ENCODE assay signal across 8 mouse cellular contexts in genomic region chr3:37769268-37769756, GRCm38 (mm10). TPM values are rescaled to one million over a fixed set of nuclear protein-coding genes. Genes with fewer than 3 reads are reported as not detected.
A peak's percentile ranks its signal among the peaks of the same experiment; 100 is the strongest.
DNase-seq lines count a peak whose midpoint lies in the region; ATAC-seq lines count a peak whose summit lies in the region.

No protein-coding gene starts in this region.

- H3K4me1 ChIP-seq in embryonic facial prominence, embryonic 13.5 days = peaks cover 23% of the 10 kb centered on the region
- peaks cover 17% of the 10 kb centered on the region for H3K4me1 ChIP-seq in heart, embryonic 12.5 days (replicated peaks)
- peaks cover 38% of the 10 kb centered on the region for H3K4me1 ChIP-seq in limb, embryonic 10.5 days
- peaks cover 27% of the 10 kb centered on the region for H3K4me1 ChIP-seq in stomach, embryonic 15.5 days

- no peaks in the 10 kb centered on the region for H3K9me3 ChIP-seq in embryonic facial prominence, embryonic 13.5 days
- no peaks in the 10 kb centered on the region for H3K9me3 ChIP-seq in heart, embryonic 12.5 days (replicated peaks)
- H3K9me3 ChIP-seq in limb, embryonic 10.5 days (replicated peaks) = no peaks in the 10 kb centered on the region
- H3K9me3 ChIP-seq in stomach, embryonic 15.5 days = no peaks in the 10 kb centered on the region

- 15% methylated on average over 5 of the region's 5 CpGs for WGBS in embryonic facial prominence, embryonic 13.5 days
- 17% methylated on average over 5 of the region's 5 CpGs for WGBS in heart, embryonic 12.5 days
- WGBS in limb, embryonic 10.5 days = 50% methylated on average over 5 of the region's 5 CpGs
- WGBS in stomach, embryonic 15.5 days = 11% methylated on average over 5 of the region's 5 CpGs

- H3K4me3 ChIP-seq in embryonic facial prominence, embryonic 13.5 days = no peak overlapping the region
- H3K4me3 ChIP-seq in heart, embryonic 12.5 days = no peak overlapping the region
- no peak overlapping the region for H3K4me3 ChIP-seq in limb, embryonic 10.5 days
- no peak overlapping the region for H3K4me3 ChIP-seq in stomach, embryonic 15.5 days (replicated peaks)

- peak overlapping the region; percentile 5; the same call in 1 of the 2 replicates for H3K4me2 ChIP-seq in embryonic facial prominence, embryonic 13.5 days
- peak overlapping the region; percentile 13 for H3K4me2 ChIP-seq in heart, embryonic 12.5 days
- peak overlapping the region; percentile 3; the same call in 1 of the 2 replicates for H3K4me2 ChIP-seq in stomach, embryonic 15.5 days

- no peaks in the 10 kb centered on the region for H3K27me3 ChIP-seq in embryonic facial prominence, embryonic 13.5 days
- no peaks in the 10 kb centered on the region for H3K27me3 ChIP-seq in heart, embryonic 12.5 days (replicated peaks)
- no peaks in the 10 kb centered on the region for H3K27me3 ChIP-seq in limb, embryonic 10.5 days (ENCODE audit: low read depth, poor library complexity, severe bottlenecking)
- no peaks in the 10 kb centered on the region for H3K27me3 ChIP-seq in stomach, embryonic 15.5 days (replicated peaks)

- ATAC-seq in embryonic facial prominence, embryonic 13.5 days (ENCODE audit: insufficient number of reproducible peaks, insufficient read depth, low FRiP score, low TSS enrichment, low read depth) = no peak
- peak; percentile 82 for ATAC-seq in heart, embryonic 12.5 days (ENCODE audit: insufficient number of reproducible peaks, low FRiP score)
- ATAC-seq in megakaryocyte-erythroid progenitor cell, adult 5-6 weeks (replicated peaks; ENCODE audit: low FRiP score, low TSS enrichment, poor library complexity, severe bottlenecking) = peak; percentile 64
- ATAC-seq in stomach, embryonic 15.5 days (ENCODE audit: insufficient read depth, low FRiP score, low read depth) = peak; percentile 53; the same call in 1 of the 2 replicates

- DNase-seq in urinary bladder, postnatal 4 days (ENCODE audit: low spot score in 2 of 2) = peak; percentile 51 to 67
- DNase-seq in urinary bladder, postnatal 10 days (ENCODE audit: low spot score) = no peak
- DNase-seq in kidney, adult 9 months = peak; percentile 83
- no peak for DNase-seq in limb, embryonic 10.5 days (ENCODE audit: low spot score)

- no peak overlapping the region for H3K9ac ChIP-seq in embryonic facial prominence, embryonic 13.5 days
- no peak overlapping the region for H3K9ac ChIP-seq in heart, embryonic 12.5 days
- no peak overlapping the region for H3K9ac ChIP-seq in stomach, embryonic 15.5 days

- peak overlapping the region; percentile 57 for H3K27ac ChIP-seq in embryonic facial prominence, embryonic 13.5 days
- H3K27ac ChIP-seq in heart, embryonic 12.5 days (ENCODE audit: poor library complexity, severe bottlenecking) = peak overlapping the region; percentile 40
- H3K27ac ChIP-seq in limb, embryonic 10.5 days = peak overlapping the region; percentile 38
- H3K27ac ChIP-seq in stomach, embryonic 15.5 days = peak overlapping the region; percentile 81

- H3K36me3 ChIP-seq in embryonic facial prominence, embryonic 13.5 days = no peaks in the 10 kb centered on the region
- no peaks in the 10 kb centered on the region for H3K36me3 ChIP-seq in heart, embryonic 12.5 days
- no peaks in the 10 kb centered on the region for H3K36me3 ChIP-seq in limb, embryonic 10.5 days
- H3K36me3 ChIP-seq in stomach, embryonic 15.5 days = no peaks in the 10 kb centered on the region

RNA-seq across cellular contexts. Expression of gene Gm5148, which starts 45.0 kb away (rescaled TPM):
- 6.2 and 7.5 TPM in 2 replicates for polyA plus RNA-seq in embryonic facial prominence, embryonic 13.5 days (2015; fragmentation: Nextera tagmentation; extraction: Ambion mirVana)
- 1.5 and 1.8 TPM in 2 replicates for polyA plus RNA-seq in heart, embryonic 12.5 days (2016; fragmentation: Nextera tagmentation; extraction: Ambion mirVana)
- polyA plus RNA-seq in limb, embryonic 10.5 days (2016; fragmentation: Nextera tagmentation; extraction: Ambion mirVana) = 4.6 and 5.7 TPM in 2 replicates
- total RNA-seq in megakaryocyte-erythroid progenitor cell, adult 5-6 weeks (2014; fragmentation: Nextera tagmentation) = 0.45 TPM in 1 of 2 replicates, not detected in the other
- total RNA-seq in megakaryocyte-erythroid progenitor cell, adult 5-6 weeks (2017) = 46.9 and 54.2 TPM in 2 replicates
- 5.9 and 6.0 TPM in 2 replicates for polyA plus RNA-seq in stomach, embryonic 15.5 days (2015; fragmentation: Nextera tagmentation; extraction: Ambion mirVana)

Comparison
In these comparisons a context has a peak if more than half of its experiments do, and no peak if none do; other contexts are left out.
1. DNase-seq: peak in urinary bladder, postnatal 4 days (2 of 2) and kidney, adult 9 months (single experiment); none in urinary bladder, postnatal 10 days (single experiment) and limb, embryonic 10.5 days (single experiment).
2. Peak in every context shown above with its lines, with median percentiles within 50 percentile points of each other: H3K27ac ChIP-seq and H3K4me2 ChIP-seq.